Mouse (Mus musculus) heart, postnatal 36 days (tissue): ENCODE data around the gene Slfn5. TPM values are rescaled to one million over a fixed set of nuclear protein-coding genes. Genes with fewer than 3 reads are reported as not detected.
"Not testable (repeated sequence)": the region's sequence is repeated elsewhere in the genome, so short reads cannot be mapped to it uniquely, and the experiment has no call there.

ENCODE experiments used
- DNase-seq, 2 experiments: peaks; one replicate each; pipeline ENCODE4 v3.0.0; 2021 to 2022
- intact Hi-C: fragments of 180-260 bp; cut with DNase I; formaldehyde crosslinking; loops from one replicate; pipeline ENCODE4 v1.15.1; 2025
- total RNA-seq, 2 experiments: library from RNA; stranded (reverse); gene quantifications; 2 replicates each; pipeline ENCODE4 v1.2.3; 2021

The Slfn5 gene
- total RNA-seq, 2 experiments from 2014 or later, result 62.8 to 83.5 TPM

DNA sequence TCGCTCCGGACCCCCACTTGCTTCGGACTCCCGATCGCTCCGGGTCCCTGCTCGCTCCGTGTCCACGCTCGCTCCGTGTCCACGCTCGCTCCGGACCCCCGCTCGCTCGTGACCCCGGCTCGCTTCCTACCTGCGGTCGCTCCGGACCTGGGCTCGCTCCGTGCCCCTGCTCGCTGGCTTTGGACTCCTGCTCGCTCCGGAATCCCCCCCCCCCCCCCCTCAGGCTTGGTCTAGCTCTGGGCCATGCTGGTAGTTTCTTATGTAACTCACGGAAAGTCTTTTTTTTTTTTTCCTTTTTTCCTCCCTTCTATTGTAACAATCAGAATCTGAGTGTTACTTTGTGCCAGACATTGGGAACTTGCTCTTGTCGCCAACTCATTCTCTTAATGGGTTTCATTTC, 18.0 kb upstream of the Slfn5 start:
- DNase-seq, result no peak
- intact Hi-C loops, result loop anchor here (2.0 kb wide), 1 partner anchor 14 kb away; no protein-coding TSS in a partner anchor

DNA sequence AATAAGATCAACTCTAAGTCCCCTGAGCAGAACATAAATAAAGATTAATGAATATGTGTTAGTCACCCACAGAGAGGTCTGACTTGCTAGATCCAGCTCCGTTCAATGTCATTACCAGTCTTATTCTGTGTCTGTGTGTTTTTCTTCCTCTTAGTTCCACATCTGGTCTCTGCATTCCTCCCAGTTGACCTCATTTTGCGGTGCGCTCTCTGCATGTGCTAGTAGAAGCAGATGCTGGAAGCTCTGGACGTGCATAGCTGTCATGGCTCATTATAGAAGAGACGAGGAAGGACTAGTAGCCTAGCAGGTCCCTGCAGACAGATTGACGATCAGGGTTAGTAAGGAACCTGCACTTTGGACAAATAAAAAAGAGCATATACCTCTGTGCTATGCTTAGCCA, 7.8 kb upstream of the Slfn5 start:
- intact Hi-C loops, result no loop called here

DNA sequence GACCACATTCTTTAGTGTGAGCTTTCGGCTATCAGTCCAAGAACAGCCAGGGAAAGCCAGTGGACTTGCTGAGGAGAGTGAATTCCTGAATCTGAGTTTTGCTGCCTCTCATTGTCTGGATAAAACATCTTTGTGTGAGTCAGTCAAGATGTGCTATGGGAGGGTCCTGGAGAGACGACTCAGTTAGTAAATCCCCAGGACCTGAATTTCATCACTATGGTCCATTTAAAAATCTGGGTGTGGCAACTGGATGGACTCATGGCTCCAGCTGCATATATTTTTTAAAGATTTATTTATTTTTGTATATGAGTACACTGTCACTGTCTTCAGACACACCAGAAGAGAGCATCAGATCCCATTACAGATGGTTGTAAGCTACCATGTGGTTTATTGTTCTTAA, 5.5 kb upstream of the Slfn5 start:
- intact Hi-C loops, result loop anchor here (2.0 kb wide), 1 partner anchor 13 kb away; no protein-coding TSS in a partner anchor
- DNase-seq, result no peak

More for the DNA sequence above, 7.8 kb upstream of the Slfn5 start:
- DNase-seq, result no peak

DNA sequence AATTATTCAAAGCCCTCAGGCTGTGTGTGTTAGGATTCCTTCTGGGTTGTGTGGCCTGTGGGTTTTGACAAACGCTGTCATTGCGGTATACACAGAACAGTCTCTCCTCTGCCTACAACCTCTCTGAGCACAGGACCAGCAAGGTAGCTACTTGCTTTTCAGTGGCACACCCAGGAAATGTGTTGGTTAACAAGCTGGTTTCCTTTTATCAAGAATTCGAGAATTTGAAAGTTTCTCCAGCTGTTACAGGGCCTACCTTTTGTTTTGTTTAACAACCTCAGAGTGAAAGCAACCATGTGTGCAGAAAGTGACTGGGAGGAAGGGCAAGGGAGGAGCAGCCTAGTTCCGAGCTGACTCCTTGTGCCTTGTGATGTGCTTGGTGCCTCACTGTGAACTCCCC, 3.7 kb upstream of the Slfn5 start:
- intact Hi-C loops, result loop anchor here (2.0 kb wide), 1 partner anchor 15 kb away; no protein-coding TSS in a partner anchor
- no peak for DNase-seq

DNA sequence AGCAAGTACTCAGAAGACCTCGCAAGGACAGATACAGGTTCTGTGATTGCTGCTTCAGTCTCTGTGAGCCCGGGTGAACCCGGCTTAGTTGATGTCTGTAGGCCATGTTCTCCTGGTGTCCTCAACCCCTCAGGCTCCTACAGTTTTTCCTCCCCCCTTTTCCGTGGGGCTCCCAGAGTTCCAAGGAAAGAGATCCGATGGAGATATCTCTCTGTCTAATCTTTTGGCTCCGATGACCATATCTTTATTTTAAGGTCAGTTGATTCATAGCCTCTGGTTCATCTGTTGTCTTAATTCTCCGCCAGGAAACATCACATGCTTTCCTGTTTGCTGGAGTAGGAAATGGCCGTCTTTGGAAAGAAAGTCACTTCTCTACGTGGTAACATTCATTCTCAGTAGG, 2.1 kb upstream of the Slfn5 start:
- intact Hi-C loops, result no loop called here
- DNase-seq, result peak; percentile 29 to 35

DNA sequence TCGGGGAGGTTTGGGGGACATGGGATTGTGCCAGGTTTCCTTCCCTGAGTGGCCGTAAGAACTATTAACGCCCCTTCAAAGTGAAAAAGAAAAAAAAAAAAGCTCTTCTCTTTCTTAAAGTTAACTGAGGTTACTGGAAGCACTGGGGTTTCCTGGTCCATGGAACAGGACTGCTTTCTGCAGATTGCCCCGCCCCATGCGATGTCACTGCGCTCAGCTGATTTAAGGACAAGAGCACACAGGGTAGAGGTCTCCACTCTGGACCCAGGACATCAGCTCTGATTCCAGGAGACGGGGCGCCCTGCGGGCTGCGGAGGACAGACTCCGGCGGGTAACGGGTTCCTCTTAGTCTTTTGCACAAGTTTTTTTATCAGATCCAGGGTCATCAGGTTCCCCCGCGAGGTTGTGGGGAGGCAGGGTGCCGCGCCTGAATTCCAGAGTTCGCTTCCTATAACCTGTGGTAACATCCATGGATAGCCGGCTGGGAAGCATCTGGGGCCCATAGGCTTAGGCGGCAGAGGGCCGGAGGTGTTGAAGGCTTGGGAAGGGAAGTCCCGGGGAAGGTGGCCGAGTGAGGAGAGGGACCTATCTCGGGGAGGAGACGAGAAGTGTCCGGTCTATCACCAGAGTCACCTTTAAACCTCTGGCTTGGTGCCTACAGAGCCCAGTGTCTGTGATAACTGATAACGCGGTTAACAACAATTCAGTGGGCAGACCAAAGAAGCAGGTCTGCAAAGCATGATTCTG, 889 bp downstream of the Slfn5 start:
- DNase-seq, result peak; percentile 76 to 81
- intact Hi-C loops, result loop anchor here (2.0 kb wide), 1 partner anchor 19 kb away; no protein-coding TSS in a partner anchor

DNA sequence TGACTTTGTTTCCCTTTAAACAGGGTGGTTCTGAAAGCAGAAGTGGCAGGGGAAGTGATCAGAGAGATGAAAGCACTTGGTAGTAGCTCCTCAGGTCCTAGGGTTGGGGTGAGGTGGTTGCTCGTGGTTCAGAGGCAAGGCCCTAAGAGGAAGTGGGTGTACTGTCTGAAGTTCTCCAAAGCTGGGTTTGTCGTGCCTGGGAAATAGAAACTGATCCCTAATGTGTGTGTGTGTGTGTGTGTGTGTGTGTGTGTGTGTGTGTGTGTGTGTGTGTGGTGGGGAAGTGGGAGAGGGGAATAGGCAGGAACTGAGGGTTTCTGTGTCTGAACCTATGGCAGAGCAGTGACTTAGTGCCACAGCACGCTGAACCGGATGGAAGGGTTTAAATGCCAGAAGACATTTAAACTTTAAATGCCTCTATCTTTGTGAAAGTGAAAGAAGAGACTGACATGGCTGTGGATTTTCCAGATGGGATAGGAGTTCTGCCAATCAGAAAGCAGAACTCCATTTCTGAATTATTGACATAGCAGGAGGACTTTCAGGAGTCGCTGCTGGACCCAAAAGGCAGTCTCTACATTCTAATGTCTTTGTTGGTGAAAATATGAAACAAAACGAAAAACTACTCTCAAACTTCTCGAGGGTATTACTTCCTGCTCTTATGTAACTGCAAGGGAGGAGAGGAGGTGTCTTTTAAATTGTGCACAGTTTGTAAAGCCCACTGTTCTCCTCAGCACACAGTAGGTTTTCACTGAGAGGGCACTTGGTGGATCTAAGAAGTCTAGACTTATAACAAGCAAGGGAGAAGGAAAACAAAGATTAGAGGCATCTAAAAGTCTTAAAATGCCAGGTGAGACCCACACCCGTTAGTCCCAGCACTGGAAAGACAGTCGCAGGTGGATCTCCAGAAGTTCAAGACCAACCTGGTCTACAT, 1.7 kb downstream of the Slfn5 start:
- intact Hi-C loops, result loop anchor here (2.0 kb wide), 1 partner anchor 18 kb away; no protein-coding TSS in a partner anchor
- peak; percentile 41 to 63 for DNase-seq

DNA sequence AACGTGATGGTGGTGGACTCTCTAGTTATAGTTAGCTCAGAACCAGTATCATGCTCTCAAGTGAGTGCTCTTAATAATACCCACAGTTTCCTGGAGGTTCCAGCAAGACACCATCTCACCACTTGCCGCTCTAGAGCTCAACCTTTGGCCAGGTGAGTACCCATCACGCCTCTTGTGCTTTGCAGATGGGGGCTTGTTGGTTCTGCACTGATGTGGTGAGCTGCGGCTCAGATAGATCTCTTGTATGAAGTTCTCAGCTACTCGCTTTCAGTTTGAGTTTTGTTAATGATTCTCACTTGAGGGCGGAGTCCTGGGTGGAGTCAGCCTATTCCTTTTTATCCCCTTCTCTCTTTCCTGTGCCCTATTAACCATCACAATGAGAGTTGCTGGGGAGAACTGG, 3.5 kb downstream of the Slfn5 start:
- no peak for DNase-seq
- intact Hi-C loops, result loop anchor here (2.0 kb wide), 1 partner anchor 26 kb away; no protein-coding TSS in a partner anchor

DNA sequence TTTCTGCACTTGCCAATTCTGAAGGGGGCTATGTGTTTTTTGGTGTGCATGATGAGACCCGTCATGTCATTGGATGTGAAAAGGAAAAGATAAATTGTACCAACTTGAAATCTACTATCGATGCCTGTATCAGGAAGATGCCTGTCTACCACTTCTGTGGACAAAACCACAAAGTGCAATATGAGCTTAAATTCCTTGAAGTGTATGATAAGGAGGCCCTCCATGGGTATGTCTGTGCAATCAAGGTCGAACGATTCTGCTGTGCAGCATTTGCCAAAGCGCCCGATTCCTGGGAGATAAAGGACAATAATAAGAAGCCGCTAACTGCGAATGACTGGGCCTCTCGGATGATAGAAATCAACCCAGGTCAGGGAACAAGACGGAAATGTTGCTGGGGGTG, 5.8 kb downstream of the Slfn5 start:
- intact Hi-C loops, result no loop called here
- no peak for DNase-seq

DNA sequence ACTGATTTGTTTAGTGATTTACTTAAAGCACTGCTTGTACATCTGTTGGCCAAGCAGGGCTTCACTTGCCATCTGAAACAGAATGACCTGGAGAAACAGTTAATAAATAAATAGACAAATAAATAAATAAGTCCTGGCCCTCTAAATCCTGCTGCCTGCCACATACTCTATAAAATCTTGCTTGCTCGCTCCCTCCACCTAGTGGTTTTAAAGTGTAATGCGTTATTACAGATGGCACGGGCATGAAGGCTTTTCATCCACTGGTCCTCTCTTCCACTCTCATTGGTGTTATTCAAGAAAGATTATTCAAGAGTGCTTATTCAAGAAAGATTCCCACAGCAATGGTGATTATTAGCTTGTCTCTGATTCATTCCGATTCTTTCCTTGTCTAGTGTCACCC, 8.5 kb downstream of the Slfn5 start:
- peak; percentile 26 to 49 for DNase-seq
- intact Hi-C loops, result loop anchor here (1.0 kb wide), 1 partner anchor 44 kb away; no protein-coding TSS in a partner anchor

DNA sequence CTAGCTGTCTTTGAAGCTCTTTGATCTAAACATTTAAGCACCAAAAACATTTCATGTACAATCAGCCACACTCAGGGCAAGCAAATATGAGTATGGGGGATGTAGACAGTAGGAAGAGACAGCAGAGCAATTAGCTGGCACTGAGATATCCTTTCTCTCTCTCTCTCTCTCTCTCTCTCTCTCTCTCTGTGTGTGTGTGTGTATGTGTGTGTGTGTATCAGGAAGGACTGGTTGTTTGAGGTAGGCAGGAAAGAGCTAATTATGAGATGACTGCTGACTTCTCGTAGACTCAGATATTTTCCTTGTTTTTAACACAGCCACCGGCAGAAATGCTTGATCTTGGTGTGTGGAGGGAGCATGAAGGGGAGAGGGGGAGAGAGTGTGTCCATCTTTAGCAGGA, 10.6 kb downstream of the Slfn5 start:
- no peak for DNase-seq
- intact Hi-C loops, result no loop called here

DNA sequence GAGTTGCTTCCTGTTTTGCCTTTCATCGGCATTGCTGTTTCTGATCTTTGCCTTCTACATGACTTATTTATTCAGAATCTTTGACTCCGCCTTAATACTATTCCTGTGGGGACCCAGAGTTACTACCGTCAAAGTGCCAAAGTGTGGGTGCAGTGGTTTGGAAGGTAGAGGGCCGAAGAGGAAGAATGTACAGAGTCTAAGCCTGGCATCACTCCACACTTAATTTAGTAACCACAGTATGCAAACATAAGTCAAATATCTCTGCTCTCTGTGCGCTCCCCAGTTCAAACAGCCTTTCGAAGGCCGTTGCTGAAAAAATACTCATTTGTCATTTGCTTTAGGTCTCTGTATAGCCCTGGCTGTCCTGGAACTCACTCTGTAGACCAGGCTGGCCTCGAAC, 11.1 kb downstream of the Slfn5 start:
- DNase-seq, result no peak
- intact Hi-C loops, result no loop called here

DNA sequence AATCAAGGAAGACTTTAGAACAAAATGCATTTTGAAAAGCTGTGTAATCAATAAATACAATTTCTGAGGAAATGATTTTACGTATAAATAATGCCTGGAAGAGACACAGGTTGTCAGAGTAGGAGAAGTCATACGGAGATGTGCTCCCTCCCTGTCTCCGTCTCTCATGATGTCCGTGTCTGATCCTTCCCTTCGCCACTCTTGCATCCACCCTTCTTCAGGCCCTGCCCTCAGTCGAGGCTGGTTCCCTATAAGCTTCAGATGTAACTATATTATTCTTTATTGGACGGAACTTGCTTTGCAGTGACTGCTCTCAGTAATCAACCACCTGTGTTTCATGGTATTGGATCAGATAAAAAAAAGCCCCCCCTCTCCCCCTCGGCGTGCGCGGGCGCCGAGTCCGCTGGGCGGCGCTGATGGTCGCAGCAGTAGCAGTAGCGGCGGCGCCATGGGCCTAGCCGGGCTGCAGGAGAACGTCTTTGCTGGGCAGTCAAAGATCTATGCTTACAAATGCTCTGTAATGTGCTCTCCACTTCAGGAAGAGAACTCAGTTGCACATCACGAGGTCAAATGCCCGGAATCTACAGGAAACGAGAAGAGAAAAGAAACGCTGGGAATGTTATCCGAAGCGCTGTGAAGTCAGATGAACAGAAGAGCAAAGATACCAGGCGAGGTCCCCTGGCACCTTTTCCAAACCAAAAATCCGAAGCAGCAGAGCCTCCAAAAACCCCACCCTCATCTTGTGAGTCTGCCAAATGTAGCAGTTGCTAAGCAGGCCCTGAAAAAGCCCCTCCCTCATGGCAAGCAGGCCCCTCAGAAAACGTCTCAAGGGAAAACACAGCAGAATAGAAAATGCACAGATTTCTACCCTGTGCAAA, 19.8 kb downstream of the Slfn5 start:
- peak; percentile 38 to 48 for DNase-seq
- intact Hi-C loops, result loop anchor here (2.0 kb wide), 1 partner anchor 18 kb away; no protein-coding TSS in a partner anchor

DNA sequence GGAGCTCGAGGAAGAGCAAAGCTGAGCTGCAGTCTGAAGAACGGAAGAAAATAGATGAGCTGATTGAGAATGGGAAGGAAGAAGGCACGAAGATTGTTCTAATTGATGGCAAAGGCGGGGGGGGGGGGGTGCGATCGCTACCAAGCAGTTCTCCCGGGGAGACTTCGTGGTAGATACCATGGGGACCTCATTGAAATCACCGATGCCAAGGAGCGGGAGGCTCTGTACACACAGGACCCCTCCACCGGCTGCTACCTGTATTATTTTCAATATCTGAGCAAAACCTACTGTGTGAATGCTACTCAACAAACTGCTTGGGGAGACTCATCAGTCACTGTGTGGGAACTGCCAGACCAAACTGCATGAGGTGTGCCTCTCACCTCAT, 20.4 kb downstream of the Slfn5 start:
- intact Hi-C loops, result loop anchor here (2.0 kb wide), 1 partner anchor 19 kb away; no protein-coding TSS in a partner anchor
- DNase-seq, result no peak

DNA sequence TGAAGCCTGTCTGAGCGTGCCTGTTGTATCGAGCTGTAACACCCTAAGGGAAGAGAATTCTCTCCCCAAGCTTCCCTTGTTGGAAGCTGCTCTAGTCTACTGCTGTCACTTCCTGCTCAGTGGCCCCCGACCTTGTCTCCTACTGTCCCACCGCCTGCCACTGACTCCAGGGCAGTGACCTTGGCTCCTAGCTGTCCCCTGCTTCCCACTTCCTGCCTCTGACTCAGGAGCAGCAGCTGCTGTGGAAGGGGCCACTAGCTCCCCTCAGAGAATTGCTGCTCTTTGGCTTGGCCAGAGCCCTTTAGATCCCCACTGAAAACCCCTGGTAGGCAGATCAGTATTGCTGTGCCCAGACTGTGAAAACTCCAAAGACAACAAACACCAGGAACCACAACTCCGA, 22.8 kb downstream of the Slfn5 start:
- intact Hi-C loops, result loop anchor here (2.0 kb wide), 1 partner anchor 15 kb away; no protein-coding TSS in a partner anchor

DNA sequence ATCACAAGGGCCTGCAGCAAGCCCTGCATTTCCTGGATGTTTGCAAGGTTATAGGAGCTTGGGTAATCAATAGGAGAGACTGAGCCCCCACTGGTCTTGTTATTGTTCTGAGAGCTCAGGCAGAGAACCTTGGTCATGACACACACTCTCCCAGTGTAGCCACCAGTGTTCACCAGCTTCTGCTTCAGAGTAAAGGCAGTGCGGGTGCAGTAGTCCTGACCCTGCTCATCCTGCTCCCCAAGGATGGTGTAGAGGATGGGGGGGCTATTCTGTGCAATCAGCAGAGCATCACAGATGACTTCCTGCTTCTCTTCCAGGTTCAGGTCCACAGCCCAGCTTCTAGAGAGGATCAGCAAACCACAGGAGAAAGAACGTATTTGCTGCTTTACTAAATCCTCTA, 31.3 kb downstream of the Slfn5 start:
- intact Hi-C loops, DNase-seq: not testable (repeated sequence)

More for the DNA sequence above, 22.8 kb downstream of the Slfn5 start:
- DNase-seq, result no peak

DNA sequence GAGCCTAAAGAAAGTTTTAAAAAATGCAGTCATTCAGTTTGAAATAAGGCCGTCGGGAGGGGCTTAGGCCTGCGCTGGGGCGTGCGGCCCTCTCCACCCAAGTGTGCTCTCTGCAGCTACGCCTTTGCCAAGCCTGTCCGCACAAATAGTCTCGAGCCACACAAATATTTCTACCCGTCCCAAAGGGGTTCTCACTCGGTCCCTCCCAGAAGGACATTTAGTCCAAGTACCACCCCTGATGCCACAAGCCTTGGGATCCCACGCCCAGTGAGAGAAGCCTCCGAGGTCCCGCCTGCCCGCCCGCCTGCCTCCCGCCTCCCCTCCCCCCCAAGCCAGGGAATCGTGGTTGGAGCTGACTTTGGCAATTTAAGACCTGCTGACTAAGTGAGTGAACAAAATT, 32.0 kb downstream of the Slfn5 start:
- DNase-seq, result no peak
- intact Hi-C loops, result no loop called here

DNA sequence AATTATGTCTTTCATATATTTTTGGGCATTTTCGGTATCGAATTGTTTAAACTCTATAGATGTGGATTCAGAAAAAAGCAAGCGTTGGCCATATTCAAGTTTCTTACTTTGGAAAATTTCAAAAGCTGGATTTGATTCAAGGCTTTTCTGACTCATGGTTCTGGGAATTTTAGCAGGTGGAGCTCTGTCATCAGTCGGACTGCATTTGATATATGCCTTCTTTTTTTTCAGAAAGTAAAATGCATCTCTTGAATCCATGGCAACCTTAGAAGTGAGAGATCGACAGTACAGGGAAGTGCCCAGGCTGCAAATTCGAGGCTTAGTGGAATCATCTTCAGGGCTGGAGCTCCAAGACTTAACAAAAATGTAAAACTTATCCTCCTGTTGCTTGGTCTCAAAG, 36.5 kb downstream of the Slfn5 start:
- intact Hi-C loops, result loop anchor here (2.0 kb wide), 1 partner anchor 13 kb away; no protein-coding TSS in a partner anchor
- no peak for DNase-seq

DNA sequence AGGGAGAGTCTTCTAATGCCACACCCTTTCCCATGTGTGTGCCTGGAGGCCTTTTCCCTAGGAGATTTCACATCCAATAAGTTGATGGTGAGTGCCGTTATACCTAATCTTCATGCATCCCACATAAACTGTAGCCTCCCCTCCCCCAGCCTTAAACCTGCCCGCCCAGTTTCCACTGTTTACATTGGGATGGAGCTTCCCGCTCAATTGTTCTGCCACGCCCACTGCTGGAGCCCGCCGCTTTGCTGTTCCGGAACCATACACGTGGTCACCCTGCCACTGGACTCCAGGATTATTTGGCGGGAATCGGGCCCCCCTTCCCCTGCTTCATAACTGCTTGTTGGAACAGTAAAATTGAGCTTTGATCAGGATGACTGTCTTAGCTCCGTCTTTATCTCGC, 38.2 kb downstream of the Slfn5 start:
- intact Hi-C loops, result loop anchor here (2.0 kb wide), 1 partner anchor 15 kb away; no protein-coding TSS in a partner anchor

More for the DNA sequence above, 38.2 kb downstream of the Slfn5 start:
- no peak for DNase-seq
